Mouse (Mus musculus): ENCODE measurements around the gene Cbr2.

Cbr2 gene

GRCm38 (mm10) chr11:120731395-120731794 is 519 bp downstream of the Cbr2 start:
- no peak for DNase-seq (ENCODE audit: low spot score in 2 of 2)

GRCm38 (mm10) chr11:120730331-120730870 is 1.5 kb downstream of the Cbr2 start:
- no peak for DNase-seq (ENCODE audit: low spot score in 2 of 2)

- DNase-seq (ENCODE audit: low spot score in 2 of 2): peak; percentile 64 to 79
Observed at GRCm38 (mm10) chr11:120729432-120730050, 2.4 kb downstream of the Cbr2 start.

- DNase-seq (ENCODE audit: low spot score in 2 of 2): peak in 1 of 2 experiments; percentile 40
Observed at GRCm38 (mm10) chr11:120728530-120729240, 3.2 kb downstream of the Cbr2 start.

GRCm38 (mm10) chr11:120727564-120727963 is 4.3 kb downstream of the Cbr2 start:
- DNase-seq (ENCODE audit: low spot score in 2 of 2): no peak

GRCm38 (mm10) chr11:120727169-120727527 is 4.8 kb downstream of the Cbr2 start, which contains the start of gene Dcxr:
TSS of gene Dcxr (minus strand) at chr11:120727281.
- DNase-seq (ENCODE audit: low spot score in 2 of 2): peak; percentile 75 to 81

- DNase-seq (ENCODE audit: low spot score in 2 of 2): no peak
Observed at GRCm38 (mm10) chr11:120726243-120727168, 5.4 kb downstream of the Cbr2 start.

- DNase-seq (ENCODE audit: low spot score in 2 of 2): no peak
Observed at GRCm38 (mm10) chr11:120723509-120723908, 8.4 kb downstream of the Cbr2 start.

GRCm38 (mm10) chr11:120722761-120723382 is 9.0 kb downstream of the Cbr2 start:
- DNase-seq (ENCODE audit: low spot score in 2 of 2): no peak

GRCm38 (mm10) chr11:120722067-120722630 is 9.8 kb downstream of the Cbr2 start:
- DNase-seq (ENCODE audit: low spot score in 2 of 2): no peak

- DNase-seq (ENCODE audit: low spot score in 2 of 2): peak; percentile 40 to 42
Observed at GRCm38 (mm10) chr11:120721124-120722066, 10.5 kb downstream of the Cbr2 start, which contains the start of gene Rac3. TSS of gene Rac3 (plus strand) at chr11:120721470.

- peak; percentile 87 to 92 for DNase-seq (ENCODE audit: low spot score in 2 of 2)
Observed at GRCm38 (mm10) chr11:120720450-120720849, 11.5 kb downstream of the Cbr2 start.

- DNase-seq (ENCODE audit: low spot score in 2 of 2): no peak
Observed at GRCm38 (mm10) chr11:120719841-120720376, 12.0 kb downstream of the Cbr2 start.

- DNase-seq (ENCODE audit: low spot score in 2 of 2): no peak
Observed at GRCm38 (mm10) chr11:120719242-120719641, 12.7 kb downstream of the Cbr2 start.

- no peak for DNase-seq (ENCODE audit: low spot score in 2 of 2)
Observed at GRCm38 (mm10) chr11:120715131-120715530, 16.8 kb downstream of the Cbr2 start.

GRCm38 (mm10) chr11:120714546-120714945 is 17.4 kb downstream of the Cbr2 start:
- no peak for DNase-seq (ENCODE audit: low spot score in 2 of 2)

- peak; percentile 93 to 94 for DNase-seq (ENCODE audit: low spot score in 2 of 2)
Observed at GRCm38 (mm10) chr11:120713580-120714518, 18.1 kb downstream of the Cbr2 start, which contains the start of the genes Cenpx and Lrrc45. TSS of gene Cenpx (minus strand) at chr11:120713738. TSS of gene Lrrc45 (plus strand) at chr11:120713925.
